Mouse (Mus musculus): ENCODE measurements around the gene Zbtb16. TPM values are rescaled to one million over a fixed set of nuclear protein-coding genes. Genes with fewer than 3 reads are reported as not detected.

The Zbtb16 gene
- polyA plus RNA-seq, 1 experiment = 1.8 TPM

DNA sequence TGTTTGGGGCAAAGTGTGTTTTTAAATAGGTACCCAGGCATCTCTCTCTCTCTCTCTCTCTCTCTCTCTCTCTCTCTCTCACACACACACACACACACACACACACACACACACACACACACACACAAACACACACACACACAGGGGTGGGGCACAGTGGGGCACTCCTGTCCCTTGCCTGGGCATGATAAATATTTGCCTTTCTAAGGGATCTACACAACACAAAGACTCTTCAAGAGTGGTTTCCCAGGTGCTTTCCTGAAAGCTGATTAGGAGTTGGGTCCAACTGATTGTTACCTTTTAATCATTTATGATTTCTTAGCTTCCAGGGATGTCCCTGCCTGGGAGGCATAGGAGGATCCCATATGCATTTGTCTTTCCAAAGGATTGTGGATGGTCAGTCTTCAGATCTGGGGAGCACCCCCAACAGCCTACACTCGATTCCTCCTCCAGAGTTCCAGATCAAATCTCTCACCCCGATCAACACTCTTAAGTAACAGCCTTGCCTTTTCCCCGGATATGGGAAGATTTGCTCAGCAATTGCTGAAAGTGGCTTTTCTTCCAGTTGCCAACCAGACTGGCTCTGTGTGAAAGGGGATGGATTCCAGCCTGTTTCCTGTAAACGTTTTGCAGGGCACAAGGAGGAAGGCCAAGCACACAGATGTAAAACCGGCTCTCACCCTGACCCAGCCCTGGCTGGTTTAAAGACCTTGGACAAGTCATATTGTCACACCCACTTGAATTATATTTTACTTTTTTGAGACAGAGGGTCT lies 90.5 kb downstream of the Zbtb16 start:
- 44% methylated on average over 5 of the region's 5 CpGs for WGBS

DNA sequence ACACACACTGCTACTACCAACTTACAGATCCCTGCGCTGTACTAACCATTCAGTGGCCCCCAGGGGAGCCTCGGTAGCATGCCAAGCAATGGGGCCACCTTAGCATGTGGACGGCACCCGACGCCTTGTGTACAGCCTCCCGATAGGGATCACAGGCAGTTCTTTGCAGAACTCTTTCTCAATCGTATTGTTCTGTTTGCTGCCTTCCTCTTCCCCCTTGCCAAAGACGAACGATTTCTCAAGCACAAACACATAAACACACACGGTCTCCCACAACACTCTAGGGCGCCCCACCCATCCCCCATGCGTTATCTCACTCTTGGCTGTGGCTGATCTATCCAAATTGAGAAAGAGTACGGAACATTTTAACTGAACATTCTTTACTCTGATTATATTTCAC lies 91.1 kb downstream of the Zbtb16 start:
- no peak for TF ChIP-seq POLR2A (IDR thresholded peaks at IDR 0.05; ENCODE audit: low read depth, low read length)
- Histone ChIP-seq H3K36me3 (ENCODE audit: control insufficient read depth, insufficient read depth, low read length) (no peaks in the 10 kb centered on the region), H3K27ac (ENCODE audit: insufficient read depth, low read depth, low read length) (peak overlapping the region; percentile 23), H3K4me1 (ENCODE audit: control insufficient read depth, insufficient read depth, insufficient read length, low read length) (peaks cover 17% of the 10 kb centered on the region), H3K4me3 (ENCODE audit: low read depth, low read length) (no peak overlapping the region), H3K27me3 (ENCODE audit: control insufficient read depth, insufficient read depth, low read length) (no peaks in the 10 kb centered on the region)
- 30% methylated on average over 13 of the region's 13 CpGs for WGBS

More for the DNA sequence above, 90.5 kb downstream of the Zbtb16 start:
- no peaks in the 10 kb centered on the region for H3K36me3 ChIP-seq (ENCODE audit: control insufficient read depth, insufficient read depth, low read length)
- no peak overlapping the region; the same call in 1 of the 2 replicates for H3K27ac ChIP-seq (ENCODE audit: insufficient read depth, low read depth, low read length)
- no peaks in the 10 kb centered on the region for H3K27me3 ChIP-seq (ENCODE audit: control insufficient read depth, insufficient read depth, low read length)
- no peak overlapping the region for H3K4me3 ChIP-seq (ENCODE audit: low read depth, low read length)
- peaks cover 14% of the 10 kb centered on the region for H3K4me1 ChIP-seq (ENCODE audit: control insufficient read depth, insufficient read depth, insufficient read length, low read length)
- TF ChIP-seq CTCF (IDR thresholded peaks at IDR 0.05; ENCODE audit: extremely low read depth, insufficient read length, insufficient replicate concordance, low read depth, low read length) (no peak), POLR2A (IDR thresholded peaks at IDR 0.05; ENCODE audit: low read depth, low read length) (no peak)

DNA sequence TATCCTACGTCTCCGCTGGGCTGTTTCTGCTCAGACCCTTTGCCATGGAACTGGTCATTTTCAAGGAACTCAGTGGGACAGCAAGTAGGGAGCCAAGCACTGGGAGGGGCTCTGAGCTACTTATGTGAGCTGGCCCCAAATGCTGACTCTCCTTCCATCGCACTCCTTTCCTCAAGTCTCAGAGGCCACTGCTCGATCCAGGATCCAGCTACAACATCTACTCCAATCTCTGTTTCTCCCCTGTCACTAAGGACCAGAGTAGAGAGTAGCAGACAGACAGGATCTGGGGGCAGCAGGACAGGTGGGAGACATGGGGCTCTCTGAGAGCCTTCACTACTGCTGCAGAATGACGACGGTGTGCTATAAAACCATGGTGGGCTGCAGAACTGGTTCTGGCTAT lies 91.6 kb downstream of the Zbtb16 start:
- 81% methylated on average over 6 of the region's 6 CpGs for WGBS
- no peak for TF ChIP-seq CTCF (IDR thresholded peaks at IDR 0.05; ENCODE audit: extremely low read depth, insufficient read length, insufficient replicate concordance, low read depth, low read length)
- no peak for TF ChIP-seq POLR2A (IDR thresholded peaks at IDR 0.05; ENCODE audit: low read depth, low read length)
- Histone ChIP-seq H3K36me3 (ENCODE audit: control insufficient read depth, insufficient read depth, low read length) (no peaks in the 10 kb centered on the region), H3K4me3 (ENCODE audit: low read depth, low read length) (no peak overlapping the region), H3K27ac (ENCODE audit: insufficient read depth, low read depth, low read length) (peak overlapping the region; percentile 23), H3K27me3 (ENCODE audit: control insufficient read depth, insufficient read depth, low read length) (no peaks in the 10 kb centered on the region), H3K4me1 (ENCODE audit: control insufficient read depth, insufficient read depth, insufficient read length, low read length) (peaks cover 22% of the 10 kb centered on the region)

DNA sequence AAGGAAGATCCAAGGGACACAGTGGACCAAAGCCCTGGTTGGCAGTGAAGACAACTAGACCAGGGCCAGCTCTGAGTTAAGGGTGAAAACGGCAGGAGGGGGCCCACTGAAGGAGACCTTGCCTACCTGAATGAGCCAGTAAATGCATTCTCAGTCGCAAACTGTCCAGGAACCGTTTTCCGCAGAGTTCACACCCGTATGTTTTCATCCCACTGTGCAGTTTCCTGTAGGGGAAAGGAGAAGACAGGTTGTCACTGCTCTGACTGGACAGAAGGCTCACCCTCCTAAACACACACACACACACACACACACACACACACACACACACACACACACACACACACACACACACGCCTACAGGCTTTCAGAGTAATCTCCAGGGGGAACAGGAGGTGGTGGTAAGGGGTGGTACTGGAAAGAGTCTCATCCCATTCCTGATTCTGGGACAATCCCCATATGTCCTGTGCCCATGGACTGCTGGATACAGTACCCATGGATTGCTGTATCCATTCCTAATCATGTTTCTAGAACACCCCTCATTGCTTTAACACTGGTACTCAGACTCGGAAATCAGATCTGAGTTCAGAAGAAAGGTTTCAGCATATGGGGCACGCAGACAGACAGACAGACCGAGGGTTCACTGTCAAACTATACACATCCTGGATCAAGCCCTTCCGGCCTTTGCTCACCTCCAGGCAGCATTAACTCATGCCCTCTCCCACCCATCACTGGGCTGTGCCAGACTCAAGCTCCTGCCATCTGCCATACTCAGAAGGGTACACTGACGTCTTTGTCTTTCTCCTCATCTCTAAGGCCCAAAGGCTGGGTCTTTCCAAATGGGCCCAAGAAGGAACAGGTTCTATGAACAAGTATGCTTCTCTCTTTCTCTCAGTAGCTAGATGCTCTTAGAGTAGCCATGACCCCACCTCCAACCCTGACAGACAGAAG lies 92.4 kb downstream of the Zbtb16 start:
- H3K4me3 ChIP-seq (ENCODE audit: low read depth, low read length) = no peak overlapping the region
- H3K4me1 ChIP-seq (ENCODE audit: control insufficient read depth, insufficient read depth, insufficient read length, low read length) = peaks cover 28% of the 10 kb centered on the region
- H3K27me3 ChIP-seq (ENCODE audit: control insufficient read depth, insufficient read depth, low read length) = no peaks in the 10 kb centered on the region
- H3K27ac ChIP-seq (ENCODE audit: insufficient read depth, low read depth, low read length) = no peak overlapping the region
- no peak for TF ChIP-seq POLR2A (IDR thresholded peaks at IDR 0.05; ENCODE audit: low read depth, low read length)
- no peak for TF ChIP-seq CTCF (IDR thresholded peaks at IDR 0.05; ENCODE audit: extremely low read depth, insufficient read length, insufficient replicate concordance, low read depth, low read length)
- no peaks in the 10 kb centered on the region for H3K36me3 ChIP-seq (ENCODE audit: control insufficient read depth, insufficient read depth, low read length)
- WGBS = 94% methylated on average over 11 of the region's 11 CpGs

DNA sequence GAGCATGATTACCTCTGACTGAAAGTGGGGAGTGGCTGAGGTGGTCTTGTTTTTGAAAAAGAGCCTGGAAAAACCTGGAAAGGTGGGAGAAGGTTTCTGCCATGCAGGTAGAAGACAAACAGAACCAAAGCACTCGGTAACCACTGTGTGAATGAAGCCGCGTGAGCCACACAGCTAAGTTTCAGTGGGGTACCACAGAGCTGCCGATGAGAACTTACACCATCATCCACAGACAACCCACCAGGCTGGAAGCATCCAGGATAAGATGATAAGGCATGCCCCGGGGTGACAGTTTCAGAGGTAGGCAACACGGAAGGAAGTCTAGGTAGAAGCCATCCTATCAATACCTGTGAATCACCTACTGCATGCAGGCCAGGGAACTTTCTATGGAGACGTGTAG lies 93.9 kb downstream of the Zbtb16 start:
- Histone ChIP-seq H3K36me3 (ENCODE audit: control insufficient read depth, insufficient read depth, low read length) (no peaks in the 10 kb centered on the region), H3K4me3 (ENCODE audit: low read depth, low read length) (no peak overlapping the region), H3K4me1 (ENCODE audit: control insufficient read depth, insufficient read depth, insufficient read length, low read length) (peaks cover 28% of the 10 kb centered on the region), H3K27ac (ENCODE audit: insufficient read depth, low read depth, low read length) (no peak overlapping the region), H3K27me3 (ENCODE audit: control insufficient read depth, insufficient read depth, low read length) (no peaks in the 10 kb centered on the region)
- TF ChIP-seq POLR2A (IDR thresholded peaks at IDR 0.05; ENCODE audit: low read depth, low read length) = no peak
- TF ChIP-seq CTCF (IDR thresholded peaks at IDR 0.05; ENCODE audit: extremely low read depth, insufficient read length, insufficient replicate concordance, low read depth, low read length) = no peak
- WGBS = 95% methylated on average over 7 of the region's 7 CpGs

DNA sequence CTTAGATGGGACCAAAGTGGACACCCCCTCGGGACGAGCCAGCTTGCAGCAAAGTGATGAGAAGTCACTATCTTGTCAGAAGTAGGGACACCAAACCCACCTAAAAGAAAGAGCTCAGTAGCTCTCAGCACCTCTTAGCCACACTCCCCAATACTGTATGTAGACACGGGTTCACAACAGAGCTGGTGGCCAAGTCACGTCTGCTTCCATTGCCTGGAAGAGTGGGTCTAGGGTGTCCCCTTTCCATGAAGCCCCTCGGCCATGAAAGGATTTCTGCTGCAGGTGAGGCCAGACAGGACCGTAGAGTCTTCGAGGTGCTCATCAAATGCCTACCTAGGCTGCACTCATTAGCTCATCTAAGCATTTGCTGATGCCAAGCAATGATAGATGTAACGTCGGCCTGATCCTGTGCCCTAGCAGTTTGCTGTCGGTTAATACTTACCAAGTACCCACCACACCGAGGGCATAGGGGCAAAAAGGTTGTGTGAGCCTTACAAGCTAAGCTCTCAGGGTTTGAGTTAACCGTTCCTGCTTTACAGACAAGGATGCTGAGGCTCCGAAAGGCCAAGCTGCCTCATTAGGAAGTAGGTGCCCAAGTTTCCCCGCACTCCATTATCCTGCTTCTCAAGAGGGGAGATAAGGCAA lies 94.5 kb downstream of the Zbtb16 start:
- 93% methylated on average over 14 of the region's 14 CpGs for WGBS
- Histone ChIP-seq H3K27me3 (ENCODE audit: control insufficient read depth, insufficient read depth, low read length) (no peaks in the 10 kb centered on the region), H3K4me1 (ENCODE audit: control insufficient read depth, insufficient read depth, insufficient read length, low read length) (peaks cover 29% of the 10 kb centered on the region), H3K4me3 (ENCODE audit: low read depth, low read length) (no peak overlapping the region), H3K36me3 (ENCODE audit: control insufficient read depth, insufficient read depth, low read length) (no peaks in the 10 kb centered on the region), H3K27ac (ENCODE audit: insufficient read depth, low read depth, low read length) (no peak overlapping the region)
- TF ChIP-seq POLR2A (IDR thresholded peaks at IDR 0.05; ENCODE audit: low read depth, low read length) (no peak), CTCF (IDR thresholded peaks at IDR 0.05; ENCODE audit: extremely low read depth, insufficient read length, insufficient replicate concordance, low read depth, low read length) (no peak)
